Mouse (Mus musculus) limb, embryonic 13.5 days (tissue): ENCODE measurements at regions not wholly inside any gene's neighbourhood (a gene's known extent, or its start where the extent isn't known, plus 50 kb on each side); places are given as distances from the start of the nearest gene placed in this dataset.
"Not testable (repeated sequence)": the region's sequence is repeated elsewhere in the genome, so short reads cannot be mapped to it uniquely, and the experiment has no call there.

Experiments used
- ATAC-seq: fragments of 200-750 bp; cut with Nextera tagmentation; 2 replicates; pipeline ENCODE4 v1.8.0; 2017; ENCODE audit warnings: low read depth, moderate number of reproducible peaks, moderate TSS enrichment; ENCODE audit not compliant: low FRiP score
- H3K27ac ChIP-seq: fragments of 300-500 bp; sonication (generic); 2 replicates; pipeline ENCODE4 v1.5.1; 2015; ENCODE audit warnings: inconsistent platforms, mild to moderate bottlenecking, moderate library complexity
- H3K27me3 ChIP-seq: fragments of 300-500 bp; sonication (generic); 2 replicates; pipeline ENCODE4 v1.6.1; 2015; ENCODE audit warnings: mild to moderate bottlenecking, inconsistent platforms
- H3K36me3 ChIP-seq: fragments of 300-500 bp; sonication (generic); 2 replicates; pipeline ENCODE4 v1.6.1; 2015; ENCODE audit warnings: inconsistent platforms, mild to moderate bottlenecking, moderate library complexity
- H3K4me1 ChIP-seq: fragments of 300-500 bp; sonication (generic); 2 replicates; pipeline ENCODE4 v1.6.1; 2015; ENCODE audit warnings: inconsistent platforms
- H3K4me2 ChIP-seq: fragments of 300-500 bp; sonication (generic); replicated peaks from 2 replicates; pipeline ENCODE4 v1.6.1; 2015; ENCODE audit warnings: inconsistent platforms, mild to moderate bottlenecking, moderate library complexity
- H3K4me3 ChIP-seq: fragments of 300-500 bp; sonication (generic); 2 replicates; pipeline ENCODE4 v1.5.1; 2015; ENCODE audit warnings: moderate library complexity, mild to moderate bottlenecking, inconsistent platforms
- H3K9ac ChIP-seq: fragments of 300-500 bp; sonication (generic); 2 replicates; pipeline ENCODE4 v1.6.1; 2015; ENCODE audit warnings: mild to moderate bottlenecking, inconsistent platforms
- H3K9me3 ChIP-seq: fragments of 300-500 bp; sonication (generic); 2 replicates; pipeline ENCODE4 v1.6.1; 2016; ENCODE audit warnings: inconsistent platforms
- WGBS: fragments of 180-500 bp; shearing (Covaris S2); methylation state at CpG from one replicate; pipeline ENCODE4 v1.1.7; 2015; 5-methylcytosine and 5-hydroxymethylcytosine counted together

DNA sequence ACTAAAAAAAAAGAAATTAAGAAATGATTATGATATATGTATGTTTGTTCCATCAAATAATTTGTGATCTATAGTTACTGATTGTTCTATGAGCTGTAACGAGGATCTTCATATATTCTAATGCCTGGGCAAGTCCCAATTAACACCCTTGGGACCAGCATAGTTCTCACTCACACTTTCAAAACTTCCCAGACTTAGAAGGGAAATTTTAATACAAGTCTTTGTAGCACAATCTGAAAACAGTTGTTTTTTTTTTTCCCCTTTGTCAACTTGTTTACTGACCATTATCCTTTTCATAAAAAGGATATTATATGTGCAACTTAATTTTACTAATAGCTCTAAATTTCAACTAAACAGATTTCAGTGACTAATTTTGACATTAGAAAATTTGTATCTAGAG is 257.1 kb downstream of the Tpbg start:
- H3K4me3 ChIP-seq = no peak overlapping the region
- WGBS = 86% methylated on average over 1 of the region's 1 CpGs

DNA sequence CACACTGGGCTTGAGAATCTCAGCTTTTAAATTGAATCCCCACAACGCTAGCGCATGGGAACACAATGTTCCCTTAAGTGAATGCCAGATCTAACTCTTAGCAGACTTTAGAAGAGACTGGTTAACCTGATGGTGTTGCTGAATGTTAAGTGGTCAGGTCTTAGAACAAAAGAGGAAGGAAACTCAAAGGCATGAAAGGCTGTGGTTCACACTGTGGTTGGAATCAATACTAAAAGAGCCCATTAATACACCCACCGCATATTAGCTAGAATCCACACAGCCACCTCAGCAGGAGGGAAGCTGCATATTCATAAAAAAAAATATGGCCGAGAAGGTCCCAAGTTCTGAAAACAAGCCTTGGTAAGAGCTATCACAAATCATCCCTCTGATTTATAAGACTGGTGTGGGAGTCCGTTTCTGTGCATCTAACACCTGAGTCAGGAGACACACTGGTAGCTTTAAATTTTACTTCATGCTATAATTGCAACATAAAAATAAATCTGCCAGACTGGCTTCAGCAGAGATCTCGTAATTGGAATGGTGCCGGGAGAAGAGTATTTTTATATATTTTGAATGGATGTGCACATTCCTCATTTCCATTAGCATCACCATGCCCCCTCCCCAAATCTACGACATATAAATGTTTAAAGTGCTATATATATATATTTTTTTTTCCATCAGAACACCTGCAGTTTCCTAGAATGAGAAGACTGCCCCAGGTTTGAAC is 259.3 kb downstream of the Tpbg start:
- no peak for ATAC-seq
- H3K27ac ChIP-seq = no peak overlapping the region
- H3K9me3 ChIP-seq = no peaks in the 10 kb centered on the region
- H3K4me3 ChIP-seq = no peak overlapping the region
- 0 out of 2 replicates have a peak, but pooled peaks cover 3% of the 10 kb centered on the region for H3K4me1 ChIP-seq
- H3K27me3 ChIP-seq = no peaks in the 10 kb centered on the region
- no peak overlapping the region for H3K9ac ChIP-seq
- no peaks in the 10 kb centered on the region for H3K36me3 ChIP-seq
- 68% methylated on average over 8 of the region's 8 CpGs for WGBS
- H3K4me2 ChIP-seq = no peak overlapping the region

More for the DNA sequence above, 257.1 kb downstream of the Tpbg start:
- Histone ChIP-seq H3K27ac (no peak overlapping the region), H3K9ac (no peak overlapping the region), H3K27me3 (no peaks in the 10 kb centered on the region), H3K4me1 (0 out of 2 replicates have a peak, but pooled peaks cover 3% of the 10 kb centered on the region), H3K4me2 (no peak overlapping the region), H3K9me3 (no peaks in the 10 kb centered on the region), H3K36me3 (no peaks in the 10 kb centered on the region)
- ATAC-seq = no peak

DNA sequence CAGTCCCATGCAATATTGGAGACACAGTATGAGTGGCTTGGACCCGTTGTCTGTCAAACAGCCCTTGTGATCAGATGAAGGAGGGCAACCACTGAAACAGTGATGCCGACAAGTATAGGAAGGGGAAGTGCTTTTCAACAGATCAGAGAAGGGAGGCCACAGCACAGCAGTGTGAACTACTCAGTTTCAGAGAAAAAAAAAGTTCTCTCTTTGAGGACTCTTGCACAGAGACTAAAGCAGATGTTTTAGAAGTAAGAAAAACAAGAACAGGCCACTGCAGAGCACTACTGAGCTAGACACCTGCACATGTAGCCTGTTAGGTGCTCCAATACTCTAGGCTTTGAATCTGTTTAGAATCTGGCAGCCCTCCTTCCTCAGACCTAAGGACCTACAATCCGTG is 261.4 kb downstream of the Tpbg start:
- 79% methylated on average over 3 of the region's 3 CpGs for WGBS
- 0 out of 2 replicates have a peak, but pooled peaks cover 1% of the 10 kb centered on the region for H3K4me1 ChIP-seq
- no peak overlapping the region for H3K4me2 ChIP-seq
- no peaks in the 10 kb centered on the region for H3K9me3 ChIP-seq
- no peaks in the 10 kb centered on the region for H3K36me3 ChIP-seq
- ATAC-seq = no peak
- H3K27me3 ChIP-seq = no peaks in the 10 kb centered on the region
- no peak overlapping the region for H3K27ac ChIP-seq
- no peak overlapping the region for H3K4me3 ChIP-seq
- H3K9ac ChIP-seq = no peak overlapping the region

DNA sequence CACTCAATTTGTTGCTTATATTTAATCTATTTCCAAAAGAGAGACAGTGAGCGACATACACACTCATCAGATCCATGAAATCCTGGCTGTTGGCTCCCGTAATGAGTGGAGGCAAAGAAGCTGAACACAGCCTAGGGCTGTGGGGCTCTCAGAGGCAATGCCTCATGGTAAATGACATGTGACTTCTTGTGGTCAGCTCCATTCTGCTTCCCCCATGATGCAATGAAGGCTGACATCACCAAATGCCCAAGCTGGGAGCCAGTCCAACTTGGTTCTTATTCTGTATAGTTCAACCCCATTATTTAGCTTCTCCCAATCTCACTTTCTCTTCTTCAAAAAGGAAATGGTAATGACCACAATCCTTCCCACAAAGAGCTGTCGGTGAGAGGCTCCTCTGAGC is 262.5 kb downstream of the Tpbg start:
- H3K27me3 ChIP-seq = no peaks in the 10 kb centered on the region
- 82% methylated on average over 3 of the region's 3 CpGs for WGBS
- H3K36me3 ChIP-seq = no peaks in the 10 kb centered on the region
- H3K27ac ChIP-seq = no peak overlapping the region
- no peaks in the 10 kb centered on the region for H3K9me3 ChIP-seq
- no peak overlapping the region for H3K4me3 ChIP-seq
- no peak for ATAC-seq
- no peaks in the 10 kb centered on the region for H3K4me1 ChIP-seq
- no peak overlapping the region for H3K9ac ChIP-seq
- no peak overlapping the region for H3K4me2 ChIP-seq

DNA sequence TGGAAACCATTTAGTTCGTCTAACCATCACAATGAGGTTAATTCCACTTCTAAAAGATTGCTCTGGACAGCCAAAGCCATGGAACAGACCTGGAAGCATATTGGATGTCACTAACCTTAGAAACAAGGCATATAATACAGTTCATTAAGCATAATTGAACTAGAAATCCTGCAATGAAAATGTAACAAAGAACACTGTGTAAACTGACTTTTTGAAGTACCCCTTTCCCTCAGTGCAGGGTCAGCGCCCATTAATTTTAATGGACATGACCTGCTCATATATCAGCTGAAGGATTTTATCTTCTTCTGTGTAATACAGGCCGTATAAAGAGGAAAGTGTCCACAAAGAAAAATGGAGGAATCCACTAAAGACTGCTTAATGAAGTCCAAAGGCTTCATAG is 263.7 kb downstream of the Tpbg start:
- Histone ChIP-seq H3K4me3 (no peak overlapping the region), H3K4me1 (no peaks in the 10 kb centered on the region), H3K9ac (no peak overlapping the region), H3K9me3 (no peaks in the 10 kb centered on the region), H3K4me2 (no peak overlapping the region), H3K27ac (no peak overlapping the region), H3K36me3 (no peaks in the 10 kb centered on the region), H3K27me3 (no peaks in the 10 kb centered on the region)
- 49% methylated on average over 3 of the region's 3 CpGs for WGBS
- ATAC-seq = no peak

DNA sequence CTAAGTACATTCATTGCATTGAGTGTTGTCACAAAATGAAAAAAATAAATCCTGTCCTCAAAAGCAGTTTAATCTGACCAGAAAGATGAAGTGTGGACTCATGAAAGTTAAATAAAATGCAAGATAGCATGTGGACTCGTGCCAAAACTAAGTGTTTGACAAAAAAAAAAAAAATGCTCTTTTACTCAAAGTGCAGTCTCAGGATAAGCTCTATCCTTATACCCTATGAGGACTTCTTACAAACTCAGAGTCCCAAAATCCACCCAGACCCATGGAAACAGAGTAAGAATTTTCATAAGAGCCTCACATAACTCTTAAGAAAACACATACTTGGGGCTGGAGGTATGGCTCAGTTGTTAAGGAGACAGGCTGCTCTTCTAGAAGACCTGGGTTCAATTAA is 267.7 kb downstream of the Tpbg start:
- no peak overlapping the region for H3K4me2 ChIP-seq
- 67% methylated on average over 1 of the region's 1 CpGs for WGBS
- H3K27me3 ChIP-seq = no peaks in the 10 kb centered on the region
- no peak overlapping the region for H3K4me3 ChIP-seq
- no peaks in the 10 kb centered on the region for H3K36me3 ChIP-seq
- no peak overlapping the region for H3K27ac ChIP-seq
- H3K9me3 ChIP-seq = no peaks in the 10 kb centered on the region
- H3K9ac ChIP-seq = no peak overlapping the region
- no peaks in the 10 kb centered on the region for H3K4me1 ChIP-seq
- ATAC-seq = no peak

DNA sequence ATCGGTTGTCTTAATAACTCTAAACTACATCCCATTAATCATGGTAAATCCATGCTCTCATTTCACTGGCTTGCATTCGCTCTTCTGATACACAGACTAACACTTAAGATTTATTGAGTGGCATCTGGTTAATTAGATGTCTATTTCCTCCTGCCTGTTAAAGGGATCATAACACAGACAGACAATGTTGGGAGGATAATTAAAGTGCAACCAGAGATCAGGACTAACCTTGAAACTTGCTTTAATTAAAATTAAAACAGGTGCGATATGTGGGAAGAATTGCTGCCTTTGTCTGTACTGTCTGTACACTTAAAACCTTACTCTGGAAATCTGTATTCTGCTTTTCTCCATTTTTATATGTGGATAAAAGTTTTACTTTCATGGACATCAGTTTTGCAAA is 277.2 kb downstream of the Tpbg start:
- ATAC-seq = no peak

DNA sequence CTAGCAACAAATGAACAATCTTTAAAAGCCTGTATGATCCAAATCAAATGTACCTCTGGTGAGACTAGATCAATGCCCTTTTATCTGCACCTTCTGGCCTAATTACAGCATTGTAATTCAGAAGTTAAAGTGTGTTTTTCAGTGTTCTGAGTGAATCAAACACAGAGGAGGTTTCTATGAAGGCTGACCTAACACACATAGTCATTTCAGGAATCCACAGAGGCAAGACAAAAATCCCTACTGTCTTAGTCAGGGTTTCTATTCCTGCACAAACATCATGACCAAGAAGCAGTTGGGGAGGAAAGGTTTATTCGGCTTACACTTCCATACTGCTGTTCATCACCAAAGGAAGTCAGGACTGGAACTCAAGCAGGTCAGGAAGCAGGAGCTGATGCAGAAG is 293.4 kb downstream of the Tpbg start:
- ATAC-seq = not testable (repeated sequence)
- 87% methylated on average over 1 of the region's 1 CpGs for WGBS

More for the DNA sequence above, 277.2 kb downstream of the Tpbg start:
- 74% methylated on average over 3 of the region's 3 CpGs for WGBS
- no peak overlapping the region for H3K9ac ChIP-seq
- H3K4me3 ChIP-seq = no peak overlapping the region
- H3K36me3 ChIP-seq = no peaks in the 10 kb centered on the region
- no peaks in the 10 kb centered on the region for H3K9me3 ChIP-seq
- no peak overlapping the region for H3K4me2 ChIP-seq
- no peaks in the 10 kb centered on the region for H3K4me1 ChIP-seq
- H3K27me3 ChIP-seq = no peaks in the 10 kb centered on the region
- H3K27ac ChIP-seq = no peak overlapping the region

DNA sequence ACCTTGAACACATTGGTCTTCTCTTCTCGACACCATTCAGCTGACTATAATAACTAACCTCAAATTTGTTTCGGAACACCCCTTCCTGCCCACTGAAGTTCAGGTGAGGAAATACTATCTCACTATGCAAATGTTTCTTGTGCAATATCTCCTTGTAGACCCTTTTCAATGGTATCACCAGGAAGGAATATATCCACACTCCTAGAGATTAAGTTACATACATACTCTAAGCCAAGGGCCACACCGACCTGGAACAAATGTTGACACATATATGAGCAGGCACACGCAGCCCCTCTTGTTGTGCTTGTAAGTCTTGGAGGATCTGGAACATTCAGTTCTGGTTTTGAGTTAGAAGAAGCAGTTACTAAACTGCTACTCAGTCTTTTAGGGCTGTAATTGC is 303.7 kb downstream of the Tpbg start:
- no peak for ATAC-seq
- H3K27me3 ChIP-seq = no peaks in the 10 kb centered on the region
- no peaks in the 10 kb centered on the region for H3K9me3 ChIP-seq
- no peak overlapping the region for H3K4me2 ChIP-seq
- H3K4me3 ChIP-seq = no peak overlapping the region
- H3K4me1 ChIP-seq = no peaks in the 10 kb centered on the region
- no peak overlapping the region for H3K9ac ChIP-seq
- H3K36me3 ChIP-seq = no peaks in the 10 kb centered on the region
- no peak overlapping the region for H3K27ac ChIP-seq
- 88% methylated on average over 4 of the region's 4 CpGs for WGBS

More for the DNA sequence above, 293.4 kb downstream of the Tpbg start:
- H3K9me3 ChIP-seq, H3K9ac ChIP-seq, H3K36me3 ChIP-seq, H3K4me3 ChIP-seq, H3K4me2 ChIP-seq, H3K27ac ChIP-seq, H3K27me3 ChIP-seq, H3K4me1 ChIP-seq: not testable (repeated sequence)

DNA sequence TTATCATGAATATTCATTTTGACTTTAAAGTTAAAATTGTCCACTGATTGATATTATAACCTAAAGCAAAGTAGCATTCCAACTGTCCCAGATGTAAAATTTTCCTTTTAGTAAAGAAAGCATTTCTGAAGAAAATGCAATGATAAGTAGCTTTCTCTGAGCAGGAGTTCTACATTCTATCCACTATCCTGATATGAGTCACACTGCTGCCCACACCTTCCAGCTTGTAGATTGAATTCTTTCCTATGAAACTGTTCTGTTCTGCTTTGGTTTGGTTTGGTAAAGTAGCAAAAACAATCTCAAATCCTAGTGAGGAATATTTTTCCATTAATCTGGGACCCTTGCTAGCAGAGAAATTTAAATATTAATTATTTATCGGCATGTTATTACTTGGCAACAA is 304.4 kb downstream of the Ube2cbp start:
- no peak overlapping the region for H3K9ac ChIP-seq
- no peak overlapping the region for H3K4me3 ChIP-seq
- no peak overlapping the region for H3K4me2 ChIP-seq
- WGBS = 89% methylated on average over 1 of the region's 1 CpGs
- H3K36me3 ChIP-seq = no peaks in the 10 kb centered on the region
- no peaks in the 10 kb centered on the region for H3K27me3 ChIP-seq
- H3K9me3 ChIP-seq = no peaks in the 10 kb centered on the region
- ATAC-seq = no peak
- no peaks in the 10 kb centered on the region for H3K4me1 ChIP-seq
- H3K27ac ChIP-seq = no peak overlapping the region

DNA sequence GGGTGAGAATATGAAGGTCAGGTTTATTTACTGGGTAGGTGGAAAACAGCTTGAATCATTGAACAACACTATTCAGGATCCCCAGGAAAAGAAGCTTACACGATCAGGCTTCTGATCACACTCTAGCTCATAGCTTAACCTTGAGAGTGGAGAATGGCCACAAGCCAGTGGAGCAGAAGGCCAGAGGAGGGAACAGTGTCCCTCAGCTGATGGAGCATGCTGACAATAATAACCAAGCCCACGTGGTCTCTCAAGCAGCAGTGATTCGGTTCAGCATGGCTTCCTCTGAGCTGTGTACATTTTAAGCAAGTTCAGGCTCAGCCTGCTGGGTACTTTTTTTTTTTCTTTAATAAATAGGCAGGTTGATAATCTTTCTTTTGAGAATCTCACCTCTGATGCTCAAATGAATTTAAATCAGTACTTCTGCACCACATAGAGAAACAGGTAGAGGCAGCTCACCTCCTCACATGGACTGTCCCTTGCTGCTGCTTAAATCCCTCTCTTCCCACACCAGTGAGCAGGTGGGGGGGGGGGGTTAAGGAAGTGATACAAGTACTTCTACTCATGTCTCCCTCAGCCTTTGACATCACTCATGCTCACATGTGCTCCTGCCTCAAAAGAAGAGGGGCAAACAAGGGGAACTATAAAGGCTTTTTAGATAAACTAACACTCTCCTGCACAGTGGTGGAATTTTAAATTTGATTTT is 298.2 kb downstream of the Ube2cbp start:
- H3K4me3 ChIP-seq = no peak overlapping the region
- ATAC-seq = no peak
- no peaks in the 10 kb centered on the region for H3K9me3 ChIP-seq
- H3K4me1 ChIP-seq = no peaks in the 10 kb centered on the region
- H3K36me3 ChIP-seq = no peaks in the 10 kb centered on the region
- H3K27me3 ChIP-seq = no peaks in the 10 kb centered on the region
- H3K9ac ChIP-seq = no peak overlapping the region
- 70% methylated on average over 3 of the region's 3 CpGs for WGBS
- H3K27ac ChIP-seq = no peak overlapping the region
- H3K4me2 ChIP-seq = no peak overlapping the region

DNA sequence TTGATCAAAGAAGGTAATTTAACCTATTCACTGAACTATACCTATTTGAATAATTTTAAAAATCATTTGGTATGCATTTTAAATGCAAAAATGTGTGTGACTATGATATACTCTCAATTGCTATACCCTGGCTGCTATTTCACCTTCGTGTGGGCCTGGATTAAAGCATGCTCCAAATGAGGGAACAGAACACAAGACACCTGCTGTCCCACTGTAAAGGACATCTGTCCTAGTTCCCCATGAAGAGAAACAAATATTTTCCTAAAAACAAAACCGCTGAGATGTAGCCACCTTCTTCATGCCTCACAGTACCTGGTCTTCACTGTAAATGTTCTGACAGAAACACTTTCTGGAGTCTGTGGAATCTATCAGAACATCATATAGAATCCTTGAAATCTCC is 294.0 kb downstream of the Ube2cbp start:
- Histone ChIP-seq H3K4me2 (no peak overlapping the region), H3K36me3 (no peaks in the 10 kb centered on the region), H3K27me3 (no peaks in the 10 kb centered on the region), H3K9ac (no peak overlapping the region), H3K4me1 (no peaks in the 10 kb centered on the region), H3K4me3 (no peak overlapping the region), H3K9me3 (no peaks in the 10 kb centered on the region), H3K27ac (no peak overlapping the region)
- ATAC-seq = no peak
- WGBS = 76% methylated on average over 2 of the region's 2 CpGs
